Comparison of ENCODE assay signal across 8 mouse cellular contexts in genomic region chr7:79238741-79239140, GRCm38 (mm10). TPM values are rescaled to one million over a fixed set of nuclear protein-coding genes. Genes with fewer than 3 reads are reported as not detected.
DNase-seq lines count a peak whose midpoint lies in the region; ATAC-seq and TF ChIP-seq lines count a peak whose summit lies in the region.

No protein-coding gene starts in this region.

- 83% methylated on average over 5 of the region's 5 CpGs for WGBS in kidney, embryonic 16.5 days
- WGBS in lung, postnatal 0 days, result 57% methylated on average over 5 of the region's 5 CpGs

- no peak overlapping the region for H3K4me3 ChIP-seq in kidney, embryonic 16.5 days (ENCODE audit: low read length)
- H3K4me3 ChIP-seq in lung, postnatal 0 days (ENCODE audit: low read depth, low read length), result no peak overlapping the region

- no peaks in the 10 kb centered on the region for H3K9me3 ChIP-seq in kidney, embryonic 16.5 days (ENCODE audit: low read length)
- no peaks in the 10 kb centered on the region for H3K9me3 ChIP-seq in lung, postnatal 0 days (ENCODE audit: low read length)

- H3K27ac ChIP-seq in kidney, embryonic 16.5 days (ENCODE audit: low read length), result no peak overlapping the region
- H3K27ac ChIP-seq in lung, postnatal 0 days (ENCODE audit: low read length), result no peak overlapping the region

- no peaks in the 10 kb centered on the region for H3K36me3 ChIP-seq in kidney, embryonic 16.5 days (ENCODE audit: insufficient read depth, low read length)
- H3K36me3 ChIP-seq in lung, postnatal 0 days (ENCODE audit: insufficient read depth, low read length), result no peaks in the 10 kb centered on the region

- no peak overlapping the region for H3K4me2 ChIP-seq in kidney, embryonic 16.5 days (replicated peaks; ENCODE audit: low read depth, low read length)
- H3K4me2 ChIP-seq in lung, postnatal 0 days (replicated peaks; ENCODE audit: low read depth, low read length), result no peak overlapping the region

- TF ChIP-seq EP300 in lung, postnatal 0 days (IDR thresholded peaks at IDR 0.05), result no peak

- no peaks in the 10 kb centered on the region for H3K4me1 ChIP-seq in kidney, embryonic 16.5 days (ENCODE audit: insufficient read depth, low read length)
- H3K4me1 ChIP-seq in lung, postnatal 0 days (ENCODE audit: insufficient read depth, low read depth, low read length), result no peaks in the 10 kb centered on the region

- DNase-seq in CD4-positive, CD25-positive, alpha-beta regulatory T cell, adult 2 months (ENCODE audit: low read depth, low spot score), result peak; percentile 55
- peak; percentile 44 for DNase-seq in kidney, postnatal 10 days
- peak; percentile 61 for DNase-seq in ZHBTc4 (ENCODE audit: low read depth, low spot score)
- peak; percentile 73 for DNase-seq in lung, postnatal 0 days (ENCODE audit: low spot score)
- DNase-seq in spleen, postnatal 4 days (ENCODE audit: low spot score in 2 of 2), result no peak
- DNase-seq in right cerebral cortex, postnatal 10 days (ENCODE audit: low spot score in 2 of 2), result no peak

- no peaks in the 10 kb centered on the region for H3K27me3 ChIP-seq in kidney, embryonic 16.5 days (ENCODE audit: insufficient read depth, low read length)
- no peaks in the 10 kb centered on the region for H3K27me3 ChIP-seq in lung, postnatal 0 days (replicated peaks; ENCODE audit: insufficient read depth, low read length)

- H3K9ac ChIP-seq in kidney, embryonic 16.5 days (replicated peaks; ENCODE audit: low read length), result no peak overlapping the region
- H3K9ac ChIP-seq in lung, postnatal 0 days (replicated peaks; ENCODE audit: low read depth), result no peak overlapping the region

- ATAC-seq in CD4-positive, CD25-positive, alpha-beta regulatory T cell, adult 4 months, result no peak
- ATAC-seq in kidney, embryonic 16.5 days (ENCODE audit: low FRiP score, low TSS enrichment), result no peak
- ATAC-seq in lung, postnatal 0 days, result peak; percentile 58

- peak; percentile 72 for TF ChIP-seq CTCF in lung, postnatal 0 days (IDR thresholded peaks at IDR 0.05)

RNA-seq across cellular contexts. Expression of gene Abhd2, which starts 34.3 kb away (rescaled TPM):
- polyA plus RNA-seq in CD4-positive, CD25-positive, alpha-beta regulatory T cell, adult 4 months (2017; shearing (Covaris generic)), result 10 to 100 TPM; 14.8 to 25.8 TPM
- polyA plus RNA-seq in kidney, embryonic 16.5 days (2015; fragmentation: Nextera tagmentation; extraction: Ambion mirVana), result 11.0 and 13.1 TPM in 2 replicates
- 22.8 and 25.2 TPM in 2 replicates for polyA plus RNA-seq in lung, postnatal 0 days (2015; fragmentation: Nextera tagmentation; extraction: Ambion mirVana)

Comparison
In these comparisons a context has a peak if more than half of its experiments do, and no peak if none do; other contexts are left out.
1. DNase-seq: peak in CD4-positive, CD25-positive, alpha-beta regulatory T cell, adult 2 months (single experiment), kidney, postnatal 10 days (single experiment), ZHBTc4 (single experiment) and lung, postnatal 0 days (single experiment); none in spleen, postnatal 4 days (0 of 2) and right cerebral cortex, postnatal 10 days (0 of 2).